Mouse (Mus musculus) heart, embryonic 10.5 days (tissue): ENCODE measurements around the gene Epp13. TPM values are rescaled to one million over a fixed set of nuclear protein-coding genes. Genes with fewer than 3 reads are reported as not detected.
"Not testable (repeated sequence)": the region's sequence is repeated elsewhere in the genome, so short reads cannot be mapped to it uniquely, and the experiment has no call there.

Experiments
- DNase-seq: peaks from one replicate; pipeline ENCODE4 v3.0.0-alpha.2; 2017; ENCODE audit warnings: low spot score
- H3K27ac ChIP-seq: fragments of 300-500 bp; sonication (generic); 2 replicates; pipeline ENCODE4 v1.5.1; 2016; ENCODE audit warnings: mild to moderate bottlenecking
- H3K27me3 ChIP-seq: fragments of 300-500 bp; sonication (generic); 2 replicates; pipeline ENCODE4 v1.6.1; 2016; ENCODE audit warnings: mild to moderate bottlenecking; ENCODE audit not compliant: poor library complexity, insufficient read depth, severe bottlenecking
- H3K36me3 ChIP-seq: fragments of 300-500 bp; sonication (generic); 2 replicates; pipeline ENCODE4 v1.6.1; 2016; ENCODE audit warnings: mild to moderate bottlenecking, moderate library complexity
- H3K4me1 ChIP-seq: fragments of 300-500 bp; sonication (generic); 2 replicates; pipeline ENCODE4 v1.6.1; 2016; ENCODE audit warnings: mild to moderate bottlenecking
- H3K4me3 ChIP-seq: fragments of 300-500 bp; sonication (generic); 2 replicates; pipeline ENCODE4 v1.5.1; 2016; ENCODE audit warnings: mild to moderate bottlenecking, moderate library complexity
- H3K9me3 ChIP-seq: fragments of 300-500 bp; sonication (generic); 2 replicates; pipeline ENCODE4 v1.6.1; 2016; ENCODE audit warnings: mild to moderate bottlenecking, moderate library complexity
- WGBS: fragments of 180-500 bp; shearing (Covaris S2); methylation state at CpG from one replicate; pipeline ENCODE4 v1.1.7; 2016; 5-methylcytosine and 5-hydroxymethylcytosine counted together
- polyA plus RNA-seq: library from polyadenylated mRNA; unstranded; fragments of >200 nt; fragmentation: Nextera tagmentation; extraction: Ambion mirVana; gene quantifications from 2 replicates; pipeline ENCODE4 v1.2.1, GENCODE M21; 2016

Gene Epp13
- polyA plus RNA-seq, 1 experiment from 2014 or later: not detected

- Histone ChIP-seq H3K36me3 (no peaks in the 10 kb centered on the region), H3K4me1 (no peaks in the 10 kb centered on the region), H3K27me3 (no peaks in the 10 kb centered on the region), H3K27ac (no peak overlapping the region), H3K9me3 (peaks cover 2% of the 10 kb centered on the region; the same call in 1 of the 2 replicates), H3K4me3 (no peak overlapping the region)
- WGBS: 39% methylated on average over 16 of the region's 16 CpGs
- DNase-seq: no peak
Measured at GRCm38 (mm10) chr7:6258232-6259220, 6.0 kb downstream of the Epp13 start.

- not testable (repeated sequence) for H3K27ac ChIP-seq, H3K9me3 ChIP-seq, H3K27me3 ChIP-seq, H3K36me3 ChIP-seq, H3K4me3 ChIP-seq, H3K4me1 ChIP-seq, DNase-seq
- WGBS: 42% methylated on average over 2 of the region's 2 CpGs
Measured at GRCm38 (mm10) chr7:6260004-6260403, 7.5 kb downstream of the Epp13 start.

- H3K36me3 ChIP-seq: no peaks in the 10 kb centered on the region
- no peaks in the 10 kb centered on the region for H3K27me3 ChIP-seq
- H3K4me1 ChIP-seq: no peaks in the 10 kb centered on the region
- no peak for DNase-seq
- H3K27ac ChIP-seq: no peak overlapping the region
- H3K4me3 ChIP-seq: no peak overlapping the region
- H3K9me3 ChIP-seq: no peaks in the 10 kb centered on the region
- WGBS: 81% methylated on average over 3 of the region's 3 CpGs
Measured at GRCm38 (mm10) chr7:6262120-6262519, 9.6 kb downstream of the Epp13 start.

GRCm38 (mm10) chr7:6262984-6263383 lies 10.5 kb downstream of the Epp13 start:
- H3K9me3 ChIP-seq: no peaks in the 10 kb centered on the region
- 70% methylated on average over 4 of the region's 4 CpGs for WGBS
- no peaks in the 10 kb centered on the region for H3K27me3 ChIP-seq
- H3K36me3 ChIP-seq: no peaks in the 10 kb centered on the region
- H3K4me1 ChIP-seq: no peaks in the 10 kb centered on the region
- DNase-seq: no peak
- H3K27ac ChIP-seq: no peak overlapping the region
- no peak overlapping the region for H3K4me3 ChIP-seq

DNA sequence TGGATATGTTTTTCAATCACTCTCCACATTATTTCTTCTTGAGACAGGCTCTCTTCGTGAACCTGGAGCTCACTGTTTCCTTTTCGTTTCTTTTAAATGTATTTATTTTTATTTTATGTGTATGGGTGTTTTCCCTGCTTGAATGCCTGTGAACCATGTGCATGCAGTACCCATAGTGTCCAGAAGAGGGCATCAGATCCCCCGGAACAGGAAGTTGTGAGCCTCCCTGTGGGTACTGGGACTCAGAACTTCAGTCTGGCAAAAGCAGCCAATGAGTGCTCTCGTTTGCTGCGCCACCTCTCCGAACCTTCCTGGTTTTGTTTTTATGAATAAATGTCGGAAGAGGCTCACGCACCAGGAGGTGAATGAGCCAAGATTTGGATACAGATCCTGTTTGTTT lies 13.2 kb downstream of the Epp13 start:
- DNase-seq: no peak
- Histone ChIP-seq H3K9me3 (no peaks in the 10 kb centered on the region), H3K36me3 (no peaks in the 10 kb centered on the region), H3K27me3 (no peaks in the 10 kb centered on the region), H3K4me1 (no peaks in the 10 kb centered on the region), H3K27ac (no peak overlapping the region), H3K4me3 (no peak overlapping the region)
- WGBS: 59% methylated on average over 8 of the region's 8 CpGs

DNA sequence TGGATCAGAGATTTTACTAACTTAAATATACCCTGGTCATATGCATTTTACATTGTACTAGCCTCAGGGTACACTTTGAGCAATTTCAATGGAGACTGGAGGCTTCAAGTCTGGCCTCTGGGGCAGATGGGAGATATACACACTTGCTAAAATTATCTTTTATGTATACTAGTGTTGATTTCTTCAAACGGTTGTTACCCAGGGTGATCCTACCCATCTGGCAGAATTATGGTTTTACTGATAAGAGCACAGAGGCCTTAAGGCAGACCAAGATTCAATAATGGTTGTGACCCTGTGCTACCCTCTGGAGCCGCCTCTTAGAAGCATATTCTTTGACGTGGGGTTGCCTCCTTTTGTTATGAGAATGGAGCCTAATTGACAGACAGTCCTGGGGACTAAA lies 25.4 kb downstream of the Epp13 start:
- Histone ChIP-seq H3K9me3 (no peaks in the 10 kb centered on the region), H3K4me3 (no peak overlapping the region), H3K27ac (no peak overlapping the region), H3K4me1 (no peaks in the 10 kb centered on the region), H3K36me3 (no peaks in the 10 kb centered on the region), H3K27me3 (no peaks in the 10 kb centered on the region)
- no peak for DNase-seq
- 51% methylated on average over 3 of the region's 3 CpGs for WGBS

DNA sequence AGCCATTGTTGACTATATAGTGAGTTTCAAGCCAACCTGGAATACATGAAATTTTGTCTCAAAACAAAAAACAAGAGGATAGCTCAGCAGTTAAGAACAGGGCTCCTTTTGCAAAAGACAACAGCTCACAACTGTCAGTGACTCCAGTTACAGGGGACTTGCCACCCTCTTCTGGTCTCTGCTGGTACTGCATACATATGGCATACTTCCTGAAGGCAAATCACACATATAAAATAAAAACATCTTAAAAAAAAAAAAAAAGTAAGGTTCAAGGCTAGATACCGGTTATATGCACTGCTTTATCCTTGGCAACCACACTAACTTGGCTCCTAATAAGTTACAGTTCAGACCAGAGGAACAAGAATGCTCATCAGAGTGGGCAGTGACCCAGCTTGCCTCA lies 30.2 kb downstream of the Epp13 start:
- Histone ChIP-seq H3K27ac (peak overlapping the region; percentile 85; the same call in 1 of the 2 replicates), H3K36me3 (no peaks in the 10 kb centered on the region), H3K4me3 (peak overlapping the region; percentile 64), H3K4me1 (peaks cover 12% of the 10 kb centered on the region), H3K9me3 (peaks cover 2% of the 10 kb centered on the region; the same call in 1 of the 2 replicates), H3K27me3 (no peaks in the 10 kb centered on the region)
- 0% methylated on average over 1 of the region's 1 CpGs for WGBS
- no peak for DNase-seq

DNA sequence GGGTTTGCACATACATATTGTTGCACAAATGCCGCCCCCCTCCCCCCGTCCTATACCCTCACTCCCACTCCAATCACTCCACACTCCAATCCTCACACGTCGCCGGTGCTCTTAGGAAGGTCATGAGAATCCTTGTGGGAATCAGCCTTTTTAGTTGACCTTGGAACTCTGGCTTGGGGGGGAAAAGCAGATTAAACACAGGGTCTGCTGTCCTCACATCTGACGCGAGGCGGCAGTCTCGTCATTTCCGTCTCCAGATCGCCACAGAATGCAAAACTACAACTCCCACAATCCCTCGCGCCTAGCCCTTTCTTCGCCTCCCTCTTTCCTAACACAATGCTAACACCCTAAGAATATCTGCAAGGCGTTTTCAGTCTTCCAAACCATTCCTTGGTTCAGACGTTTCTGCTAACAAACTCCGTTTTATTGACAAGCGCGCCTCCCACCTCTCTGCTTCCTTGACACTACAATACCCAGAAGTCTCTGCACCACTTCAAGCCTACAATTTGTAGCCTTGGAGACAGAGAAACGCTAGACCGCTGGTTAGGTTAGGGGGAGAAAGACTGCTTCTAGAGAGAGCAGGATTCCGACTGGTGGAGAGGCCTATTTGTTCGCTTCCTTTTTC lies 31.1 kb downstream of the Epp13 start:
- 2% methylated on average over 23 of the region's 23 CpGs for WGBS
- Histone ChIP-seq H3K4me3 (peak overlapping the region; percentile 64), H3K9me3 (peaks cover 2% of the 10 kb centered on the region; the same call in 1 of the 2 replicates), H3K27me3 (no peaks in the 10 kb centered on the region), H3K4me1 (peaks cover 12% of the 10 kb centered on the region), H3K36me3 (no peaks in the 10 kb centered on the region), H3K27ac (peak overlapping the region; percentile 85)
- peak; percentile 93 for DNase-seq

DNA sequence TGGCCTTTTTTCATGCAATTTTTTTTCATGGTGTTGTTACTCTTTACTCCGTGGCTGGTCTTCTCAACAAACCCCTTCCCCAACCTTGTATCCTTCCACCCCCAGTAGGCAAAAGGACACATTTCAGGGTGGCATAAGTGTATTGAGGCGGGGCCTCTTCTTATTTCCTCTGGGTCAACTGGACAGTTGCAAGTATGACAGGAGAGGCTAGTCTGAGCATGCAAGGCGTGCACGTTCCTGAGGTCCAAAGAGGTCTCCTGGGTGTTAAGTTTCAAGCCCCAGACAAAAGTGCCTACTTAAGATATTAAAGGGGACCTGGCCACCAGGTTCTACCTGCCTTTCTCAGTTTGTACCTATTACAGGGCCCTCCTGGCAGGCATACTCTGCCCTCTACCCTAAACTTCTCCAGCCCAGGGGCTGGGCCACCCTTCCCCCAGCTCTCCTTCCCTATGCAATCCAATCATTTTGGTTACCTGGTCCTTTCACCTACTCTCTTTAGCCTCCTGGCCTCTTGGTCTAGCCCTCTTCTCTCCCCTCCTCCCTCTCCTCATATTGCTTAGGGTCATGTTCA lies 32.0 kb downstream of the Epp13 start:
- no peak overlapping the region for H3K4me3 ChIP-seq
- 83% methylated on average over 4 of the region's 4 CpGs for WGBS
- no peak for DNase-seq
- no peaks in the 10 kb centered on the region for H3K36me3 ChIP-seq
- no peaks in the 10 kb centered on the region for H3K27me3 ChIP-seq
- peaks cover 2% of the 10 kb centered on the region; the same call in 1 of the 2 replicates for H3K9me3 ChIP-seq
- H3K27ac ChIP-seq: no peak overlapping the region
- H3K4me1 ChIP-seq: peaks cover 12% of the 10 kb centered on the region

- Histone ChIP-seq H3K9me3 (peaks cover 2% of the 10 kb centered on the region; the same call in 1 of the 2 replicates), H3K27ac (peak overlapping the region; percentile 91; the same call in 1 of the 2 replicates), H3K36me3 (no peaks in the 10 kb centered on the region), H3K27me3 (no peaks in the 10 kb centered on the region), H3K4me3 (peak overlapping the region; percentile 70; the same call in 1 of the 2 replicates), H3K4me1 (peaks cover 12% of the 10 kb centered on the region)
- no peak for DNase-seq
- WGBS: 85% methylated on average over 6 of the region's 6 CpGs
Measured at GRCm38 (mm10) chr7:6285366-6285765, 32.9 kb downstream of the Epp13 start.

- WGBS: 3% methylated on average over 50 of the region's 50 CpGs
- peaks cover 2% of the 10 kb centered on the region; the same call in 1 of the 2 replicates for H3K9me3 ChIP-seq
- no peaks in the 10 kb centered on the region for H3K36me3 ChIP-seq
- H3K27ac ChIP-seq: peak within 1 kb of the TSS; percentile 91
- peaks cover 12% of the 10 kb centered on the region for H3K4me1 ChIP-seq
- no peaks in the 10 kb centered on the region for H3K27me3 ChIP-seq
- peak; percentile 98 for DNase-seq
- H3K4me3 ChIP-seq: peak within 1 kb of the TSS; percentile 70
Measured at GRCm38 (mm10) chr7:6285842-6286705, 33.6 kb downstream of the Epp13 start, which contains the start of gene Zfp667. Gene Zfp667 (plus strand): TSS chr7:6286579.

GRCm38 (mm10) chr7:6286921-6287531 lies 34.5 kb downstream of the Epp13 start:
- peak overlapping the region; percentile 91; the same call in 1 of the 2 replicates for H3K27ac ChIP-seq

More at GRCm38 (mm10) chr7:6286921-6287531, 34.5 kb downstream of the Epp13 start:
- WGBS: 32% methylated on average over 15 of the region's 15 CpGs
- no peaks in the 10 kb centered on the region for H3K27me3 ChIP-seq
- no peak for DNase-seq
- peak overlapping the region; percentile 70 for H3K4me3 ChIP-seq
- no peaks in the 10 kb centered on the region for H3K36me3 ChIP-seq
- peaks cover 2% of the 10 kb centered on the region; the same call in 1 of the 2 replicates for H3K9me3 ChIP-seq
- H3K4me1 ChIP-seq: peaks cover 12% of the 10 kb centered on the region
